Mouse (Mus musculus) stomach, postnatal 0 days (tissue): ENCODE results near the gene Tpmt.

Source experiments
- CTCF ChIP-seq: IDR thresholded peaks from 2 replicates; pipeline ENCODE4 v1.5.1; 2016; ENCODE audit warnings: antibody characterized with exemption, low read depth, mild to moderate bottlenecking, moderate library complexity
- EP300 ChIP-seq: optimal IDR thresholded peaks from 2 replicates; pipeline ENCODE3; 2016; ENCODE audit warnings: antibody characterized with exemption

DNA sequence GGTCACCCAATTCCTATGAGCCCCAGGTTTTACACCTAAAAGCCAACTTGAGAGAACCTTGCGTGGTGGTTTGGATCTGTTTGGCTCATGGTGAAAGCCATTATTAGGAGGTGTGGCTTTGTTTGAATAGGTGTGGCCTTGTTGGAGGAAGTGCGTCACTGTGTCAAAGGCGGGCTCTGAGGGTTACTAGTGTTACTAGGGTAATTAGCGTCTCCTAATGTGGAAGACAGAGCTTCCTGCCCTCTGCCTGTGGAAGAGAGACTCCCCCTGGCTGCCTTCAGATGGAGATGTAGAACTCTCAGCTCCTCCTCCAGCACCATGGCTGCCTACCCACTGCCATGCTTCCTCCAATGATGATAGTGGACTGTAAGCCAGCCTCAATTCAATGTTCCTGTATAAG, 42.9 kb downstream of the Tpmt start:
- TF ChIP-seq EP300 = no peak
- no peak for TF ChIP-seq CTCF
